Mouse (Mus musculus) cerebellum, adult 11 months (tissue): Measurements from ENCODE around the gene Dcaf15.

Source experiments
- DNase-seq: peaks from one replicate; pipeline ENCODE4 v3.0.0; 2022

The Dcaf15 gene

DNA sequence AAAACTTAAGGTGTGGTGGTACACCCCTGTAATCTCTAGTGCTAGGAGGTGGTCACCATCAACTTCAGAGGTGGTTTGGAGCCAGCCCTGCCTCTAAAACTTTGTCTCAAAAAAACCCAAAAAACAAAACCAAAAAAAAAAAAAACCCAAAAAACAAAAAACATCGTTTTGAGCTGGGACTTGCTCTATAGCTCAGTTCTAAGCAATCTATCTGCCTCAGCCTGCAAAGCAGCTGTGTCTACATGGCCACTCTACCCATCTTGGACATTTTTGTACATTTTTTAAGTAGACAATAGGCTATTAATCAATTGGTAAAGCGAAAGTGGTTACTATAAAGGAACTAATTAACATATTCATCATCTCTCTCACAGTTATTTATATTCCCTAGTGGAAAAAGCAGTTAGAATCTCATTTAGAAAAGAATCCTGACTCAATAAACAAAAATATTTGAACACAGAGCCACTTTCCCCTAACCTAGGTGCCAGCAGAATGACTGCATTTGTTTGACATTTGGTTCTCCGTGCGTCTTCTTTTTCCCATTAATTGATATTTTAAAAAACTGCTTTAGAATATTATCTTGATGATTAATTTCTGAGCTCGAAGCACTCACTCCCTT lies 39.0 kb downstream of the Dcaf15 start:
- no peak for DNase-seq

DNA sequence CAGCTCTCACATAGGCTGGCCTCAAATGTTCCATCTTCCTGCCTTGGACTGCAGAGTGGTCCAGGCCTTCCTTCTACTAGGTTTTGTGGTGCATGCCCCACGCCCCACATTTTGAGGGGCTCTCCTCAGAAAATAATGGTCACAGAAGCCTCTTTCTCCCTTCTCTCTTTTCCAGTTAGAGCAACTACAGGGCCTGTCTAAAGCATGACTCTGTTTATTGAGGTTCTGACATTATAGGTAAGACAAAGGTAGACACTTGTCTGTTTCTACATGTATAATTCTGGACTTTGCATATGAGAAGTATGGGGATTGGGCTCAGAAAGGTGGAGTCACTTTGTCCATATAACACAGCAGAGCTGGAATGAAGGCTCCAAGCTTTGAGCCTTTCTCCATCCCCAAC lies 39.5 kb downstream of the Dcaf15 start, which contains the start of gene Gm10643:
Gene Gm10643, minus strand, starts transcription at position 101 of the 400 bp plus-strand sequence.
- no peak for DNase-seq

DNA sequence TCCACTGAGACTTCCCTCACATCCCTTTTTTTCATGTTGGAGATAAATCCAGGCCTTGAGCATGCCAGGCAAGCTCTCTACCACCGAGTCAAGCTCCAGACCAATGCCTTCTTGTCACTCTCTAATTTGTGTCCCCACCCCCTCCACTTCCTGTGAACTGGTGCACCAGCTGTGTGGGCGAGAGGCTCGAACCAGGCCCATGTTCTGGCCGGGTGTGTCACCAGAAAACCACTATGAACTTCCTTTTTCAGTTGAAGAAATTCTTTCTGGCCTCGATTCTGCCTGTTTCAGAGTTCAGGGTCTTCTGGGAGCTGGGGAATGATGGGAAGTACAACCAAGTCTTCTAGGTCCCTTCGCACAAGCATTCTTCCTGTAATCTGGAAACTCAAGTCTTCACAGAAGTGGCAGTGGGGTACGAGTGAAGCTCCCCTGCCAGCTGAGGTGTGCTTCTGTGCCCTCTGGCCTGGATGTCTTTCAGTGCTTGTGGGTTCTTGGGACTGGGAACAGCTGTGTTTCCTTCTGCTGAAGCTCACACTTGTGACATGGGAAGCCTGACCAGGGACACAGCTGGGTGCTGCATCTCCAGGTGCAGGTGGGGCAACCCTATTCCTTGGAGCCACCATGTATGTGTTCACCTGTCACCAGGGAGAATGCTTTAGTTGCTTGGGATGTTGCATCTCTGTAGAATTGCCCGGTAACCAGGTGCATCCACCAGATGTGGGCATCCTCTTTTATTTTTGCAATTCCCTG lies 40.5 kb downstream of the Dcaf15 start:
- no peak for DNase-seq

DNA sequence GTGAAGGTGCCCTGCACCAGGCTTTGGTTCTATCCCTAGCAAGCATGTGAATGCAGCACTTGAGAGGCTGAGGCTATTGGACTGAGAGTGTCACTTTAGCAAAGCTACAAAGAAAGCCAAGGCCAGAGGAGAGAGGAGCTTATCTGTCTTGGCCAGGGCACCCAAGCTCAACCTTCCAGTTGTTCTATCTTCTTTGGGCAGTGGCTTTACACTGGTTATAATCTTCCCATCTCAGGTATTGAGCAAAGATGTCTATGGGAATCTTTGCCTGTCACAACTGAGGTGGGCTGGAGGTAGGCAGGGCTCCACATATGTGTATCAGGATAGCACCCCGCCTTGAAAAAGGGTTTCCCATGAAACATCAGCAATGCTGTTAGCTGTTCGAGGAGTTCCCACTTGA lies 44.3 kb downstream of the Dcaf15 start:
- DNase-seq = no peak

DNA sequence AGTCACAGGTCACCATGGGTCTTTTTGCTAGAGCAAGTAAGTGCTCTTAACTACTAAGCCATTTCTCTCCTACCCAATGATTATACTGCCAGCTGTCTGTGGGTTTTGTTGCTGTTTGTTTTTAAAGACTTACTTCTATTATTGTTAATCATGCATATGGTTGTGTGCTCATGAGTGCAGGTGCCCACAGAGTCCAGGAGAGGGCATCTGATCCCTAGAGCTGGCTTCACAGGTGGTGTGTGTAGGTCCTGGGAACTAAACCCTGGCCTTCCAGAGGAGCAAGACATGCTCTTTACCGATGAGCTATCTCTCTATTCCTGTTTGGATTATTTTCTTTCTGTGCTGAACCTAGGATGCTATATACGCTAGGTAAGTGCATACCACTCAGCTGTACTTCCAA lies 45.3 kb downstream of the Dcaf15 start:
- DNase-seq = no peak

DNA sequence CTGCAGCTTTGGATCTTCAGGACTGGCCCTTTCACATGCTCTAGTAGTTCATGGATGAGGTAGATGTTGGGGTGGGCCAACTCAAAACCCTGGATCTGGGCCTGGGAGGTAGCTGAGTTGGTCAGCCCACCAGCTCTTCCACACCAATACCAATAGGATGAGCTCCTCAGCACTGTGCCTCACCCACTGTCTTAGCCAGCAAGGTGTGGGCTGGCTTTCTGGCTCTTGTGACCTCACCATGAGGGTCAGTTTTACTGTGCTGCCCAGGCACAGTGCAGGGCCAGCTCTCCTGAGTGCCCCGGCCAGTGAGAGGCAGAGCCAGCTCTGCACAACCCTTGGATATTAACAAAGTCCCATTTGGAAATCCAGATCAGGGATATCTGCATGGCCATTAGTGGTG lies 46.7 kb downstream of the Dcaf15 start:
- no peak for DNase-seq

DNA sequence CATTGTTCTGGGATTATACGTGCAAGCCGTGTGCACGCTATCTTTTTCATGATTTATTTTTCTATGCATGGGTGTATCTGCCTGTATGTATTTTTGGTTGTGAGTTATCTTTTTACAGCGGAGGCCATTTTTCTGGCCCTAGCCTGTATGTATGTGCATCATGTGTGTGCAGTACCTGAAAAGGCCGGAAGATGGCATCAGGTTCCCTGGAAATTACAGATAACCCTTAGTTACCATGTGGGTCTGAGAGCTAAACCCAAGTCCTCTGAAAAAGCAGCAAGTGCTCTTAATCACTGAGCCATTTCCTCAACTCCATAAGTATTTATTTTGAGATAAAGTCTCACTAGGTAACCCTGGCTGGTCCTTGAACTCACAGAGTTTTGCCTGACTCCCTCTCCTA lies 51.3 kb downstream of the Dcaf15 start:
- no peak for DNase-seq

DNA sequence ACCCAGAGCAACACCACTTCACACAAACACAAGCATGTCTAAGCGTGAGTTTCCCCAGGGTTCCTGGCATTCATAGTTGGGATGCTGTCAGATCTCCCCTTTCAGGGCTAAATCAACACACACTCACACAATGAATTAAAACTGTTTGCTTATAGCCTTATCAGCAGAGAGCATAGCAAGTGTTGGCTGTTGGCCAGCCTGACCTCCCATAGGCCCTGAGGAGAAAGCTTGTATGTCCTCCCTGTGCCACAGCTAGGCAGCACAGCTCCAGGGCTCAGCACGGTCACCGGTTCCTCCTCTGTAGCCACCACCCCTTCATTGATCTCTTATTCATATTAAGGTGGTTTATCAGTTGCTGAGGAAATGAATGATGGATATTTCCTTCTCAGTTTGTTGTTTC lies 51.8 kb downstream of the Dcaf15 start:
- no peak for DNase-seq

DNA sequence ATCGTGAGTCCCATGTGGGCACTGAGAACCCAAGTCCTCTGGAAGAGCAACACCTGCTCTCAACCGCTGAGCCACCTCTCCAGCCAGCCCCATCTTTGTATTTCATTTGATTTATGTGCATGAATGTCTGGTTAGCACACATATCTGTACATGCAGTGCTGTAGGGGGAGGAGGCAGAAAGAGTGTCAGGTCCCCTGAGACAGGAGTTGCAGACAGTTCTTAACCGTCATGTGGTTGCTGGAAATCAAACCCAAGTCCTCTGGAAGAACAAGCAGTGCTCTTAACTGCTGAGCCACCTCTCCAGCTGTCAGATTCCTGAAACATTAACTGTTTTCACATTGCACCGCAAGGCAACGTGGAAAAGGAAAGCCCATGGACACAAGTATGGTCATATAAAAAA lies 56.4 kb downstream of the Dcaf15 start:
- no peak for DNase-seq
